Mouse (Mus musculus) neutrophil, adult 5-6 weeks (primary cell): ENCODE results near the gene Elavl3. TPM values are rescaled to one million over a fixed set of nuclear protein-coding genes. Genes with fewer than 3 reads are reported as not detected.

Source experiments
- ATAC-seq: fragments of 151-379, 151-347 bp; 2 replicates; pipeline ENCODE4 v1.8.0; 2017; ENCODE audit warnings: mild to moderate bottlenecking, moderate TSS enrichment; ENCODE audit not compliant: insufficient number of reproducible peaks, poor library complexity, low FRiP score, severe bottlenecking; ENCODE audit errors: extremely low read depth
- total RNA-seq: library from RNA; stranded (forward); fragments of 200-1000 nt; gene quantifications from 2 replicates; pipeline ENCODE4 v1.2.3, GENCODE M21; 2017

The Elavl3 gene
- total RNA-seq, 1 experiment from 2014 or later = not detected

GRCm38 (mm10) chr9:22017208-22017825, 34.5 kb downstream of the Elavl3 start:
- ATAC-seq = no peak

- no peak for ATAC-seq
These were observed 35.6 kb downstream of the Elavl3 start for GRCm38 (mm10) chr9:22016245-22016644.

- ATAC-seq = no peak
These were observed 39.1 kb downstream of the Elavl3 start for GRCm38 (mm10) chr9:22012731-22013130.

- ATAC-seq = no peak
These were observed 40.8 kb downstream of the Elavl3 start for GRCm38 (mm10) chr9:22011055-22011454.

GRCm38 (mm10) chr9:22004546-22004945, 47.3 kb downstream of the Elavl3 start:
- ATAC-seq = no peak

- ATAC-seq = no peak
These were observed 48.7 kb downstream of the Elavl3 start for GRCm38 (mm10) chr9:22003163-22003554.

GRCm38 (mm10) chr9:22002194-22003162, 49.3 kb downstream of the Elavl3 start, which contains the start of the genes Ccdc151 and Prkcsh:
Gene Ccdc151 (minus strand): TSS chr9:22002634.
Gene Prkcsh (plus strand): TSS chr9:22002806.
- ATAC-seq = peak; percentile 94

- no peak for ATAC-seq
These were observed 50.2 kb downstream of the Elavl3 start for GRCm38 (mm10) chr9:22001633-22002032.

GRCm38 (mm10) chr9:22000296-22000695, 51.5 kb downstream of the Elavl3 start:
- no peak for ATAC-seq

GRCm38 (mm10) chr9:21996178-21996867, 55.5 kb downstream of the Elavl3 start:
- no peak for ATAC-seq

- no peak for ATAC-seq
These were observed 59.6 kb downstream of the Elavl3 start for GRCm38 (mm10) chr9:21992227-21992626.

- no peak for ATAC-seq
These were observed 62.4 kb downstream of the Elavl3 start, which contains the start of gene Rgl3 for GRCm38 (mm10) chr9:21989230-21990110. Gene Rgl3 (minus strand): TSS chr9:21989446.

- ATAC-seq = peak; percentile 21; the same call in 1 of the 2 replicates
These were observed 63.3 kb downstream of the Elavl3 start for GRCm38 (mm10) chr9:21988421-21989101.

GRCm38 (mm10) chr9:21987592-21988342, 64.1 kb downstream of the Elavl3 start:
- ATAC-seq = no peak

- ATAC-seq = no peak
These were observed 67.9 kb downstream of the Elavl3 start for GRCm38 (mm10) chr9:21983911-21984310.

GRCm38 (mm10) chr9:21978398-21979128, 73.3 kb downstream of the Elavl3 start:
- no peak for ATAC-seq
